Comparison of ENCODE assay signal across 15 mouse cellular contexts in the genomic region with DNA sequence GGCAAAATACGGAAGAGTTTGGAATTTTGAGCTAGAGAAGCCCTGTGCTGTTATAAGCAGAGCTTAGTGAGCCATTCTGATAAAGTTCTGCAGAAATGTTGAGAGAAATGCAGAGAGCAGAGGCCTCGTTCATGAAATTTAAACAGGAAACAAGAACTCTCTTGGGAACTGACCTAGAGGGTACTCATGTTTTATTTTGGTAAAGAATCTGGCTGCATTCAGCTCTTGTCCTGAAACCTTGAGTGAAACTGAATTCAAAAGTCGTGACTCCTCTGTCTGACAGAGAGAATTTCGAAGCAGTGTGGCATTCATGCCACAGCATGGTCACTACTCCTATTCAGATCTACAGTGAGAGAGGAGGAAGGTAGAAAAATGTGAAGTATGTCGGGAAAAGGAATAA. TPM values are rescaled to one million over a fixed set of nuclear protein-coding genes. Genes with fewer than 3 reads are reported as not detected.
A peak's percentile ranks its signal among the peaks of the same experiment; 100 is the strongest.
DNase-seq lines count a peak whose midpoint lies in the region; ATAC-seq lines count a peak whose summit lies in the region.
"Had no signal": no experiment of that assay in that cellular context is flagged by ENCODE, and none has a peak within 500 bp of the region (broad histone marks: within the 10 kb centered on the region; RNA-seq: fewer than 3 reads in every experiment).

No protein-coding gene starts in this region.

- H3K4me3 ChIP-seq in heart, embryonic 13.5 days: no peak overlapping the region
- H3K4me3 ChIP-seq in liver, embryonic 12.5 days: no peak overlapping the region
- H3K4me3 ChIP-seq in liver, embryonic 11.5 days (ENCODE audit: low read depth, low read length): no peak overlapping the region
- H3K4me3 ChIP-seq in embryonic facial prominence, embryonic 11.5 days (ENCODE audit: low read depth, low read length): no peak overlapping the region
- no peak overlapping the region for H3K4me3 ChIP-seq in liver, embryonic 15.5 days (replicated peaks)
- H3K4me3 ChIP-seq: myocyte had no signal

- H3K4me1 ChIP-seq in heart, embryonic 13.5 days: peaks cover 28% of the 10 kb centered on the region
- H3K4me1 ChIP-seq in liver, embryonic 12.5 days: peaks cover 6% of the 10 kb centered on the region; the same call in 1 of the 2 replicates
- peaks cover 4% of the 10 kb centered on the region; the same call in 1 of the 2 replicates for H3K4me1 ChIP-seq in liver, embryonic 11.5 days (replicated peaks; ENCODE audit: control insufficient read depth, insufficient read depth, low read length)
- H3K4me1 ChIP-seq in embryonic facial prominence, embryonic 11.5 days (ENCODE audit: control insufficient read depth, insufficient read depth, low read length): no peaks in the 10 kb centered on the region; the same call in 1 of the 2 replicates
- peaks cover 5% of the 10 kb centered on the region; the same call in 1 of the 2 replicates for H3K4me1 ChIP-seq in liver, embryonic 15.5 days (replicated peaks)

- peak overlapping the region; percentile 63 for H3K27ac ChIP-seq in heart, embryonic 13.5 days (replicated peaks)
- 0 out of 2 replicates have a peak overlapping the region, but pooled peaks have one; percentile 33 for H3K27ac ChIP-seq in liver, embryonic 12.5 days
- H3K27ac ChIP-seq in liver, embryonic 11.5 days (ENCODE audit: low read depth, low read length): no peak overlapping the region
- peak overlapping the region; percentile 54 for H3K27ac ChIP-seq in embryonic facial prominence, embryonic 11.5 days (replicated peaks; ENCODE audit: low read depth, low read length)
- H3K27ac ChIP-seq in liver, embryonic 15.5 days (replicated peaks): peak overlapping the region; percentile 29; the same call in 1 of the 2 replicates
- H3K27ac ChIP-seq: hindbrain, postnatal 0 days had no signal

- H3K36me3 ChIP-seq in heart, embryonic 13.5 days: no peaks in the 10 kb centered on the region
- H3K36me3 ChIP-seq in liver, embryonic 12.5 days: no peaks in the 10 kb centered on the region
- no peaks in the 10 kb centered on the region for H3K36me3 ChIP-seq in liver, embryonic 11.5 days (ENCODE audit: control insufficient read depth, insufficient read depth, low read length)
- H3K36me3 ChIP-seq in embryonic facial prominence, embryonic 11.5 days (replicated peaks; ENCODE audit: control insufficient read depth, insufficient read depth, low read depth, low read length): no peaks in the 10 kb centered on the region
- H3K36me3 ChIP-seq in liver, embryonic 15.5 days (replicated peaks): no peaks in the 10 kb centered on the region

- ATAC-seq in heart, embryonic 13.5 days (ENCODE audit: extremely low read depth, insufficient number of reproducible peaks, low FRiP score, low TSS enrichment): no peak
- no peak for ATAC-seq in liver, embryonic 12.5 days
- ATAC-seq in liver, embryonic 11.5 days (replicated peaks; ENCODE audit: low FRiP score): no peak
- no peak for ATAC-seq in embryonic facial prominence, embryonic 11.5 days (replicated peaks; ENCODE audit: insufficient number of reproducible peaks, low FRiP score, low TSS enrichment, low read depth)
- no peak for ATAC-seq in liver, embryonic 15.5 days (ENCODE audit: insufficient read depth)
- ATAC-seq: hindbrain, postnatal 0 days had no signal

- DNase-seq in heart, postnatal 4 days: no peak
- DNase-seq in liver, embryonic 11.5 days (ENCODE audit: low spot score): no peak
- peak; percentile 66 for DNase-seq in embryonic facial prominence, embryonic 11.5 days (ENCODE audit: low spot score)
- no peak for DNase-seq in right cerebral cortex, postnatal 25 days
- no peak for DNase-seq in left cerebral cortex, postnatal 4 days
- DNase-seq: adrenal gland, postnatal 25 days; cerebellum, adult 18-20 months; gastrocnemius, postnatal 25 days; layer of hippocampus, postnatal 36 days; lung, postnatal 4 days had no signal

- intact Hi-C loops in left cerebral cortex, postnatal 4 days (cut with DNase I): no loop called here

- no peaks in the 10 kb centered on the region for H3K9me3 ChIP-seq in heart, embryonic 13.5 days
- H3K9me3 ChIP-seq in liver, embryonic 12.5 days (replicated peaks): no peaks in the 10 kb centered on the region
- H3K9me3 ChIP-seq in liver, embryonic 11.5 days (ENCODE audit: control insufficient read depth, low read length): no peaks in the 10 kb centered on the region
- no peaks in the 10 kb centered on the region for H3K9me3 ChIP-seq in embryonic facial prominence, embryonic 11.5 days (replicated peaks; ENCODE audit: control insufficient read depth, low read length)
- H3K9me3 ChIP-seq in liver, embryonic 15.5 days (replicated peaks): no peaks in the 10 kb centered on the region

- no peak overlapping the region for H3K4me2 ChIP-seq in heart, embryonic 13.5 days
- no peak overlapping the region for H3K4me2 ChIP-seq in liver, embryonic 12.5 days
- H3K4me2 ChIP-seq in liver, embryonic 11.5 days: no peak overlapping the region
- H3K4me2 ChIP-seq in embryonic facial prominence, embryonic 11.5 days (ENCODE audit: low read depth, low read length): no peak overlapping the region
- H3K4me2 ChIP-seq in liver, embryonic 15.5 days: no peak overlapping the region

- no peaks in the 10 kb centered on the region for H3K27me3 ChIP-seq in heart, embryonic 13.5 days (replicated peaks)
- H3K27me3 ChIP-seq in liver, embryonic 12.5 days (replicated peaks): no peaks in the 10 kb centered on the region
- no peaks in the 10 kb centered on the region for H3K27me3 ChIP-seq in liver, embryonic 11.5 days (replicated peaks; ENCODE audit: control insufficient read depth, insufficient read depth, low read length)
- no peaks in the 10 kb centered on the region for H3K27me3 ChIP-seq in embryonic facial prominence, embryonic 11.5 days (ENCODE audit: control insufficient read depth, insufficient read depth, low read length)
- peaks cover 4% of the 10 kb centered on the region; the same call in 1 of the 2 replicates for H3K27me3 ChIP-seq in liver, embryonic 15.5 days

- WGBS in heart, embryonic 13.5 days: 45% methylated on average over 5 of the region's 5 CpGs
- 59% methylated on average over 5 of the region's 5 CpGs for WGBS in liver, embryonic 12.5 days (ENCODE audit: insufficient replicate concordance)
- 64% methylated on average over 5 of the region's 5 CpGs for WGBS in liver, embryonic 11.5 days
- 29% methylated on average over 5 of the region's 5 CpGs for WGBS in embryonic facial prominence, embryonic 11.5 days
- 50% methylated on average over 5 of the region's 5 CpGs for WGBS in liver, embryonic 15.5 days (ENCODE audit: insufficient replicate concordance)

- no peak overlapping the region for H3K9ac ChIP-seq in heart, embryonic 13.5 days
- no peak overlapping the region for H3K9ac ChIP-seq in liver, embryonic 12.5 days
- H3K9ac ChIP-seq in liver, embryonic 11.5 days (ENCODE audit: low read depth, low read length): no peak overlapping the region
- no peak overlapping the region for H3K9ac ChIP-seq in embryonic facial prominence, embryonic 11.5 days (replicated peaks; ENCODE audit: low read length)
- no peak overlapping the region for H3K9ac ChIP-seq in liver, embryonic 15.5 days

RNA-seq across cellular contexts. Expression of a gene that starts 39.6 kb away (rescaled TPM):
- polyA plus RNA-seq in heart, embryonic 13.5 days (2015; fragmentation: Nextera tagmentation; extraction: Ambion mirVana): 47.0 and 56.0 TPM in 2 replicates
- 10 to 100 TPM; 31.4 to 34.2 TPM for total RNA-seq in heart, postnatal 4 days (2021)
- polyA plus RNA-seq in liver, embryonic 12.5 days (2016; fragmentation: Nextera tagmentation; extraction: Ambion mirVana): 14.5 and 15.7 TPM in 2 replicates
- 25.8 TPM in 2 replicates for polyA plus RNA-seq in liver, embryonic 11.5 days (2014; fragmentation: Nextera tagmentation; extraction: Ambion mirVana)
- polyA plus RNA-seq in embryonic facial prominence, embryonic 11.5 days (2014; fragmentation: Nextera tagmentation; extraction: Ambion mirVana): 56.9 and 60.7 TPM in 2 replicates
- 22.9 and 24.4 TPM in 2 replicates for polyA plus RNA-seq in liver, embryonic 15.5 days (2015; fragmentation: Nextera tagmentation; extraction: Ambion mirVana)
- total RNA-seq in left cerebral cortex, postnatal 4 days (2021): 10 to 100 TPM; 26.8 to 33.6 TPM
